Mouse (Mus musculus) liver, adult 2 months (tissue): ENCODE data around the gene Sox30.

Experiments
- CTCF ChIP-seq: fragments of 200-500 bp; IDR thresholded peaks from 2 replicates; pipeline ENCODE4 v1.5.1; 2011; ENCODE audit warnings: low read depth, low read length, control low read depth
- POLR2A ChIP-seq: fragments of 200-500 bp; IDR thresholded peaks from 2 replicates; pipeline ENCODE4 v1.6.1; 2011; ENCODE audit warnings: low read length, control low read depth; ENCODE audit not compliant: insufficient read depth; ENCODE audit errors: extremely low read depth

GRCm38 (mm10) chr11:46029485-46029884 lies 49.4 kb downstream of the Sox30 start:
- TF ChIP-seq CTCF (no peak), POLR2A (no peak)
